Mouse (Mus musculus) G1E (cell line): ENCODE data around the gene Smco2.

ENCODE experiments used
- CTCF ChIP-seq: IDR thresholded peaks from 2 replicates; pipeline ENCODE4 v1.5.1; 2012; ENCODE audit warnings: low read depth, low read length, inconsistent platforms, mixed read lengths
- GATA1 ChIP-seq: IDR thresholded peaks from 2 replicates; pipeline ENCODE4 v1.6.1; 2012; ENCODE audit warnings: borderline replicate concordance, low read length, inconsistent platforms, mixed read lengths
- GATA2 ChIP-seq: IDR thresholded peaks from 2 replicates; pipeline ENCODE4 v1.6.1; 2012; ENCODE audit warnings: low read depth, low read length, inconsistent platforms, borderline replicate concordance
- POLR2AphosphoS5 ChIP-seq: IDR thresholded peaks from 2 replicates; pipeline ENCODE4 v1.6.1; 2012; ENCODE audit warnings: low read depth, low read length, inconsistent platforms; ENCODE audit not compliant: insufficient replicate concordance

DNA sequence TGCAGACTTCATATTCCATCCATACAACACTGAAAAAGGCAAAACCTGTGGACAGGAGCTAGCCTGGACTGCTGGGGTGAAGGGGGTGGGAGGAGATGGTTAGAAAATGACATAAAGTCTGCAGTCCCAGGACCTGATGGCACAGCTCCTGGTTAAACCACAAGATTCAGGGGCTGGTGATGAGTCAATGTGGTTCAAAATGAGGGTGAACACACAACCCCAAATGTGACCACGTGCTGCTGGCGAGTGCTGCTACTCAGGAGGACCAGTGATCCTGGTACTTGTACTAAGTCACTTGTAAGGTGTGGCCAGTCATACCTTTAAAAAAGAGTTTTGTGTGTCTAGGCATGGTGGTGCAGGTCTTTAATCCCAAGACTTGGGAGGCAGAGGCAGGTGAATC is 13.2 kb downstream of the Smco2 start:
- TF ChIP-seq CTCF (no peak), GATA1 (no peak), GATA2 (no peak), POLR2AphosphoS5 (no peak)
